Mouse (Mus musculus): ENCODE measurements at regions not wholly inside any gene's neighbourhood (a gene's known extent, or its start where the extent isn't known, plus 50 kb on each side); places are given as distances from the start of the nearest gene placed in this dataset.

DNA sequence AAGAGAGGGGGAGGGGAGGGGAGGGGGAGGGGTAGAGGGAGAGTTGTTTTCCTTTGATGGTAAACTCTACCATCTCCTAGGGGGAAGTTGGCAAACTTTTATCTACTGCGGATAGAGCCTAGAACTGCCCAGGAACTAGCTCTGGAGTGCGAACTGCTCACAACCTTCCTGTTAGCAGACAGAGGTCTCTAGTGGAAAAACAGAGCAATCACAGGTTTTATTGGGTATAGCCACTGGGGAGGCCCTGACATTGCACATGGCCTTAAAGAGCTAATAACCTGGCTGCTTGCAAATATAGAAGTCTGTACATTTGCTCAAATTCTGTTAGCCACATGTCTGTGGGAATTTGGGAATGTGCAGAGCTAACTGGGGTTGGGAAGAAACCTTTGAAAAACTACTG lies 388.1 kb upstream of the Actbl2 start:
- TF ChIP-seq MAZ (IDR thresholded peaks at IDR 0.05; ENCODE audit: low read depth, low read length) (no peak), TCF12 (IDR thresholded peaks at IDR 0.05; ENCODE audit: low read depth, low read length) (no peak), SMC3 (IDR thresholded peaks at IDR 0.05; ENCODE audit: low read depth, low read length) (no peak), POLR2A (IDR thresholded peaks at IDR 0.05; ENCODE audit: control insufficient read depth in 1 of 2, insufficient read depth in 1 of 2, low read depth in 1 of 2, low read length in 2 of 2, poor library complexity in 1 of 2) (no peak), USF2 (IDR thresholded peaks at IDR 0.05; ENCODE audit: borderline replicate concordance in 1 of 2, insufficient read depth in 1 of 2, low read depth in 1 of 2, low read length in 2 of 2) (no peak), NELFE (IDR thresholded peaks at IDR 0.05; ENCODE audit: low read depth, low read length) (no peak), ETS1 (IDR thresholded peaks at IDR 0.05; ENCODE audit: low read depth, low read length) (no peak), EP300 (IDR thresholded peaks at IDR 0.05; ENCODE audit: low read depth in 1 of 2, low read length in 2 of 2) (no peak), CTCF (IDR thresholded peaks at IDR 0.05 in 2 of 3, conservative IDR thresholded peaks at IDR 0.05 in 1 of 3; ENCODE audit: control insufficient read depth in 1 of 3, insufficient read depth in 1 of 3, low read depth in 2 of 3, low read length in 3 of 3, poor library complexity in 1 of 3, severe bottlenecking in 1 of 3) (no peak), USF1 (IDR thresholded peaks at IDR 0.05; ENCODE audit: low read depth, low read length) (no peak), RCOR1 (IDR thresholded peaks at IDR 0.05; ENCODE audit: low read depth, low read length) (no peak), MAX (IDR thresholded peaks at IDR 0.05; ENCODE audit: low read length) (no peak)
